Mouse (Mus musculus) small intestine, adult 2 months (tissue): ENCODE measurements at regions not wholly inside any gene's neighbourhood (a gene's known extent, or its start where the extent isn't known, plus 50 kb on each side); places are given as distances from the start of the nearest gene placed in this dataset.

Experiments used
- H3K27ac ChIP-seq: fragments of 200-500 bp; 2 replicates; pipeline ENCODE4 v1.5.1; 2012; ENCODE audit warnings: low read depth, low read length, control low read depth, inconsistent platforms; ENCODE audit not compliant: insufficient read depth
- H3K27me3 ChIP-seq: fragments of 200-500 bp; 2 replicates; pipeline ENCODE4 v1.6.1; 2012; ENCODE audit warnings: mild to moderate bottlenecking, moderate library complexity, low read length, inconsistent platforms; ENCODE audit not compliant: control insufficient read depth, insufficient read depth
- H3K36me3 ChIP-seq: fragments of 200-500 bp; 2 replicates; pipeline ENCODE4 v1.6.1; 2012; ENCODE audit warnings: mild to moderate bottlenecking, low read length, control low read depth, inconsistent platforms; ENCODE audit not compliant: control insufficient read depth, insufficient read depth
- H3K4me1 ChIP-seq: fragments of 200-500 bp; 2 replicates; pipeline ENCODE4 v1.6.1; 2012; ENCODE audit warnings: low read length, inconsistent platforms, mixed read lengths; ENCODE audit not compliant: control insufficient read depth, insufficient read depth, insufficient read length
- H3K4me3 ChIP-seq: fragments of 200-500 bp; 2 replicates; pipeline ENCODE4 v1.5.1; 2012; ENCODE audit warnings: low read depth, mild to moderate bottlenecking, control low read depth, inconsistent platforms, low read length, moderate library complexity
- CTCF ChIP-seq: fragments of 200-500 bp; IDR thresholded peaks from 2 replicates; pipeline ENCODE4 v1.5.1; 2012; ENCODE audit warnings: low read depth, mild to moderate bottlenecking, control low read depth, inconsistent platforms, low read length, moderate library complexity, mixed read lengths; ENCODE audit not compliant: insufficient replicate concordance, insufficient read length; ENCODE audit errors: extremely low read depth
- POLR2A ChIP-seq: fragments of 200-500 bp; IDR thresholded peaks from 2 replicates; pipeline ENCODE4 v1.6.1; 2012; ENCODE audit warnings: low read depth, mild to moderate bottlenecking, control low read depth, inconsistent platforms, low read length, moderate library complexity
- WGBS: fragments of 180-500 bp; shearing (Covaris S2); methylation state at CpG from one replicate; pipeline ENCODE4 v1.1.7; 2018; 5-methylcytosine and 5-hydroxymethylcytosine counted together

- peaks cover 3% of the 10 kb centered on the region; the same call in 1 of the 2 replicates for H3K4me1 ChIP-seq
- 17% methylated on average over 3 of the region's 3 CpGs for WGBS
These were observed 324.3 kb downstream of the Bcl11a start for GRCm38 (mm10) chr11:24402127-24402526.

GRCm38 (mm10) chr11:24414804-24415203, 336.9 kb downstream of the Bcl11a start:
- H3K4me1 ChIP-seq: no peaks in the 10 kb centered on the region
- H3K27me3 ChIP-seq: no peaks in the 10 kb centered on the region
- TF ChIP-seq POLR2A (no peak), CTCF (no peak)
- H3K36me3 ChIP-seq: no peaks in the 10 kb centered on the region
- no peak overlapping the region for H3K4me3 ChIP-seq
- H3K27ac ChIP-seq: no peak overlapping the region

More at GRCm38 (mm10) chr11:24402127-24402526, 324.3 kb downstream of the Bcl11a start:
- no peak overlapping the region for H3K4me3 ChIP-seq
- H3K36me3 ChIP-seq: no peaks in the 10 kb centered on the region
- H3K27ac ChIP-seq: no peak overlapping the region
- TF ChIP-seq POLR2A: no peak
- no peak for TF ChIP-seq CTCF
- H3K27me3 ChIP-seq: no peaks in the 10 kb centered on the region

GRCm38 (mm10) chr11:24422066-24422775, 344.4 kb downstream of the Bcl11a start:
- H3K4me3 ChIP-seq: no peak overlapping the region
- TF ChIP-seq POLR2A (no peak), CTCF (no peak)
- H3K27ac ChIP-seq: no peak overlapping the region
- H3K36me3 ChIP-seq: no peaks in the 10 kb centered on the region
- no peaks in the 10 kb centered on the region for H3K4me1 ChIP-seq
- 39% methylated on average over 10 of the region's 10 CpGs for WGBS
- H3K27me3 ChIP-seq: no peaks in the 10 kb centered on the region

GRCm38 (mm10) chr11:24423278-24423677, 345.4 kb downstream of the Bcl11a start:
- H3K4me1 ChIP-seq: no peaks in the 10 kb centered on the region
- no peaks in the 10 kb centered on the region for H3K36me3 ChIP-seq
- H3K27ac ChIP-seq: no peak overlapping the region
- TF ChIP-seq POLR2A (no peak), CTCF (no peak)
- H3K4me3 ChIP-seq: no peak overlapping the region
- WGBS: 84% methylated on average over 6 of the region's 6 CpGs
- no peaks in the 10 kb centered on the region for H3K27me3 ChIP-seq

GRCm38 (mm10) chr11:24426995-24427883, 349.4 kb downstream of the Bcl11a start:
- Histone ChIP-seq H3K27me3 (no peaks in the 10 kb centered on the region), H3K36me3 (no peaks in the 10 kb centered on the region), H3K27ac (no peak overlapping the region), H3K4me3 (no peak overlapping the region), H3K4me1 (no peaks in the 10 kb centered on the region)
- whole genome bisulfite sequencing: 74% methylated on average over 5 of the region's 5 CpGs
- TF ChIP-seq CTCF (no peak), POLR2A (no peak)

- TF ChIP-seq POLR2A: no peak
- peak; percentile 25; the same call in 1 of the 2 replicates for TF ChIP-seq CTCF
- Histone ChIP-seq H3K4me1 (no peaks in the 10 kb centered on the region), H3K27ac (no peak overlapping the region), H3K27me3 (no peaks in the 10 kb centered on the region), H3K36me3 (no peaks in the 10 kb centered on the region), H3K4me3 (no peak overlapping the region)
- WGBS: 98% methylated on average over 1 of the region's 1 CpGs
These were observed 370.8 kb downstream of the Bcl11a start for GRCm38 (mm10) chr11:24448608-24449007.

GRCm38 (mm10) chr11:24452267-24452666, 374.4 kb downstream of the Bcl11a start:
- H3K27ac ChIP-seq: no peak overlapping the region
- H3K36me3 ChIP-seq: no peaks in the 10 kb centered on the region
- H3K4me3 ChIP-seq: no peak overlapping the region
- 86% methylated on average over 7 of the region's 7 CpGs for WGBS
- no peaks in the 10 kb centered on the region for H3K4me1 ChIP-seq
- TF ChIP-seq CTCF (no peak), POLR2A (no peak)
- no peaks in the 10 kb centered on the region for H3K27me3 ChIP-seq
